Mouse (Mus musculus) midbrain, embryonic 16.5 days (tissue): Measurements from ENCODE around the gene Shisa8. TPM values are rescaled to one million over a fixed set of nuclear protein-coding genes. Genes with fewer than 3 reads are reported as not detected.

ENCODE experiments used
- ATAC-seq: fragments of 200-750 bp; cut with Nextera tagmentation; 2 replicates; pipeline ENCODE4 v1.8.0; 2017; ENCODE audit warnings: moderate TSS enrichment
- H3K27ac ChIP-seq: fragments of 300-500 bp; sonication (generic); 2 replicates; pipeline ENCODE4 v1.5.1; 2014; ENCODE audit warnings: mild to moderate bottlenecking, low read length, mixed read lengths
- H3K27me3 ChIP-seq: fragments of 300-500 bp; sonication (generic); 2 replicates; pipeline ENCODE4 v1.6.1; 2014; ENCODE audit warnings: low read depth, low read length, mixed read lengths; ENCODE audit not compliant: control insufficient read depth, insufficient read depth
- H3K36me3 ChIP-seq: fragments of 300-500 bp; sonication (generic); 2 replicates; pipeline ENCODE4 v1.6.1; 2014; ENCODE audit warnings: mild to moderate bottlenecking, low read length, moderate library complexity, mixed read lengths; ENCODE audit not compliant: control insufficient read depth, insufficient read depth
- H3K4me1 ChIP-seq: fragments of 300-500 bp; sonication (generic); 2 replicates; pipeline ENCODE4 v1.6.1; 2014; ENCODE audit warnings: mild to moderate bottlenecking, low read length, mixed read lengths; ENCODE audit not compliant: control insufficient read depth, insufficient read depth
- H3K4me2 ChIP-seq: fragments of 300-500 bp; sonication (generic); 2 replicates; pipeline ENCODE4 v1.6.1; 2014; ENCODE audit warnings: mild to moderate bottlenecking, low read length, mixed read lengths
- H3K4me3 ChIP-seq: fragments of 300-500 bp; sonication (generic); 2 replicates; pipeline ENCODE4 v1.5.1; 2014; ENCODE audit warnings: low read depth, mild to moderate bottlenecking, low read length, moderate library complexity, mixed read lengths
- H3K9ac ChIP-seq: fragments of 300-500 bp; sonication (generic); 2 replicates; pipeline ENCODE4 v1.6.1; 2014; ENCODE audit warnings: low read depth, low read length, mixed read lengths
- H3K9me3 ChIP-seq: fragments of 300-500 bp; sonication (generic); replicated peaks from 2 replicates; pipeline ENCODE4 v1.6.1; 2014; ENCODE audit warnings: mild to moderate bottlenecking, low read length, mixed read lengths; ENCODE audit not compliant: control insufficient read depth, poor library complexity, severe bottlenecking
- WGBS: fragments of 180-500 bp; shearing (Covaris S2); extraction: QIAGEN DNeasy Blood & Tissue Kit; methylation state at CpG from one replicate; pipeline ENCODE4 v1.1.7; 2014; 5-methylcytosine and 5-hydroxymethylcytosine counted together
- polyA plus RNA-seq: library from polyadenylated mRNA; unstranded; fragments of >200 nt; fragmentation: Nextera tagmentation; extraction: Ambion mirVana; gene quantifications from 2 replicates; pipeline ENCODE4 v1.2.1, GENCODE M21; 2015

The Shisa8 gene
- polyA plus RNA-seq, 1 experiment from 2014 or later = 1.0 TPM

DNA sequence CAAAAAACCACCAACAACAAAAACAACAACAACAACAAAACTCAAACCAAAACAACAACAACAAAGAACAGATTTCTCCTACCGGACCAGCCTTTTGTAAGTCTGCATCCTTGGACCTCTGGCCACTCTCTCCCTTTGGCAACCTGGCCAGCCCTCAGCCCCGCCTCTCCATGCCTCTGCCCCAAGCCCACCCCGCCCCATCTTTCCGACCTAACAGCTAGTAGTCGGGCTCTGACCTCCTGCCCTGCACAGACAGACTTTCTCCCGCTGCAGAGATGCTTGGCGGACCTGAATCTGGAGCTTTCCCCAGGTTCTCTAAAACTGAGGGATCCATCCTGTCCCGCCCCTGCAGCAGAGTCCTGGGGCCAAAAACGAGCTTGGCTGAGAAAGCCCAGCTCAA, 5.4 kb upstream of the Shisa8 start:
- Histone ChIP-seq H3K9ac (no peak overlapping the region), H3K27ac (no peak overlapping the region), H3K36me3 (no peaks in the 10 kb centered on the region), H3K4me1 (peaks cover 5% of the 10 kb centered on the region; the same call in 1 of the 2 replicates), H3K27me3 (peaks cover 28% of the 10 kb centered on the region), H3K4me3 (no peak overlapping the region), H3K9me3 (no peaks in the 10 kb centered on the region), H3K4me2 (no peak overlapping the region)
- WGBS = 35% methylated on average over 9 of the region's 9 CpGs
- ATAC-seq = no peak

DNA sequence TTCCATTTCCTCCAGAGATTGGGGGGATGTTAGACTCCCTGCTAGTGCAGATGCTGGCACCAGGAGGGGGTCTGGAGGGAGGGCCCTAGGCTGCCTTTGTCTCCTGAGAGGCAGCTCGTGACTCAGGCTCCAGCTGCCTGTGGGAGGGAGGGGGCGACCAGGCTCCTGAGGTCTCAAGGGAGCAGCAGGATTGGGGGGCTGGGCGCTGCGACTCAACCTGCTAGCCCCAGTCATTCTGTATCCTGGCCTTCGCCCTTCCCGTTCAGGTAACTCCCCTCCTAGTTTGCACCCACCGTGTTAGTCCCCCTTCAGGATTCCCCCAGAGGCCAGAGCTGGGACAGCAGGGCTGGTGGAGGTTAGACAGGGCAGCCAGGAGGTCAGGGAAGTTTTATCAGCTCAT, 4.4 kb upstream of the Shisa8 start:
- no peak overlapping the region for H3K27ac ChIP-seq
- H3K4me3 ChIP-seq = no peak overlapping the region
- no peaks in the 10 kb centered on the region for H3K9me3 ChIP-seq
- peaks cover 13% of the 10 kb centered on the region for H3K4me1 ChIP-seq
- H3K9ac ChIP-seq = no peak overlapping the region
- WGBS = 6% methylated on average over 7 of the region's 7 CpGs
- H3K27me3 ChIP-seq = peaks cover 37% of the 10 kb centered on the region
- no peak for ATAC-seq
- no peaks in the 10 kb centered on the region for H3K36me3 ChIP-seq
- no peak overlapping the region for H3K4me2 ChIP-seq

DNA sequence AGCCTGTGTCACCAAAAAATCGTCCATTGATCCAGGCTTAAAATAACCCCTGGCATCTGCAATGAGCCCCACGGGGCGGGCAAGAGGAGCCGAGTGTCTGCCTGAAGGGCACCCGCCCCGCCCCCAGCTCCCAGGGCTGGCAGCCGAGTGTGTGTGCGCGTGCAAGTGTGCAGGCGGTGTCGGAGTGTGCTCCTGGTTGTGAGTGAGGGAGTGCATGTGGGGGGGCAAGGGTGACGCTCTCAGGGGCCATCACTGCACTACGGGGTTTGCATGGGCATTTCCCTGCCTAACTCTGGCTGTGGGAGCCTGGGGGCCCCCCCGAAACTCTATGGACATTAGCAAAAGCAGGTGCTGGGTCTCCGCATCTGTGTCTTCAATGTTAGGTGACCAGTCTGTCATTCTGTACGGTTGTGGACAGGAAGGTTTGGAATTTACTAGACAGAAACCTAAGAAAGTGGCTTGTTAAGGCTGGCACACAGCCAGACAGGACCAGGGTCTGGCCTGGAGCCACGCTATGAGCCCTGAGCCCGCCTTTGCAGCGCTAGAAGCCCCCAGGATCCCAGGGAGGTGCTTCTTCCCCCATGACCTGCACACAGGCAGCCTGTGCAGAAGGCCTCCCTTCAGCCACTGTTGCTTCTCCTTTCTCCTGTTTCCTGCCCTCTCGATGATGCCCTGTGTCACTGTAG, 3.7 kb upstream of the Shisa8 start:
- H3K9me3 ChIP-seq = no peaks in the 10 kb centered on the region
- WGBS = 43% methylated on average over 20 of the region's 20 CpGs
- no peaks in the 10 kb centered on the region for H3K36me3 ChIP-seq

DNA sequence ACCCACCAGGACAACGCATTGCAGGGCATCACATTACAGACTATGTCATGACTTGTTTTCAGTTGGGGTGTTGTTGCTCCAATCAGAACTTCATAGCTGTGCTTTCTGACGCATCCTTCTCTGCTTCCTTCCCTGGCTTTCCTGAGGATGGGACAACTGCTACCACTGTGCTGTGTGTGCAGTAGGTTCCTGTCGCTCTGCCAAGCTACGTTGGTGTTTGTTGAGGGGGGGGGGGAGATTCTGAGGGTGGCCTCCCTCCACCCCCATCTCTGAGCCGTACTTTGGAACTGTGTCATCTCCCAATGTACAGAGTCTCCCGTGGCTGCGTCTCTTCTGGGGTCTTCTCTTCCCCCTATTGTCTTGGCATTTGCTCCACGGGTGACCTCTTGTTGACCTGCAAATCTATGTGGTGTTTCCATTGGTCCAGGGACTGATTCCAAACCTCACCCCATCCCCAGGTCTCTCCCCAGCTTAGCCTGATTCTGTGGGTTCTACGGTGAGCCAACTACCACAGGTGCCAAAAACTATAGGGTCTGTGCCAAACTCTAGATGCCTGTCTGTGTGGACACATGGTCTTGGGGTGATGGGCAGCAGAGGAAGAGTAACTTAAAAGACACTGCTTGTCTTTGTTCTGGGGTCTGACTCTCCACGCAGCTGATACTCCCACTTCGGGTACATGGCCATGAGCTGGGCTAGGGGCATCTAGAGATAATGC, 2.9 kb upstream of the Shisa8 start:
- Histone ChIP-seq H3K27me3 (peaks cover 51% of the 10 kb centered on the region), H3K36me3 (no peaks in the 10 kb centered on the region), H3K4me3 (no peak overlapping the region), H3K9ac (no peak overlapping the region), H3K27ac (no peak overlapping the region), H3K4me2 (no peak overlapping the region), H3K9me3 (no peaks in the 10 kb centered on the region), H3K4me1 (peaks cover 20% of the 10 kb centered on the region)
- ATAC-seq = no peak
- WGBS = 36% methylated on average over 11 of the region's 11 CpGs

More for the DNA sequence above, 3.7 kb upstream of the Shisa8 start:
- H3K4me2 ChIP-seq = no peak overlapping the region
- ATAC-seq = no peak
- H3K27ac ChIP-seq = no peak overlapping the region
- no peak overlapping the region for H3K4me3 ChIP-seq
- peaks cover 44% of the 10 kb centered on the region for H3K27me3 ChIP-seq
- H3K9ac ChIP-seq = no peak overlapping the region
- H3K4me1 ChIP-seq = peaks cover 20% of the 10 kb centered on the region

DNA sequence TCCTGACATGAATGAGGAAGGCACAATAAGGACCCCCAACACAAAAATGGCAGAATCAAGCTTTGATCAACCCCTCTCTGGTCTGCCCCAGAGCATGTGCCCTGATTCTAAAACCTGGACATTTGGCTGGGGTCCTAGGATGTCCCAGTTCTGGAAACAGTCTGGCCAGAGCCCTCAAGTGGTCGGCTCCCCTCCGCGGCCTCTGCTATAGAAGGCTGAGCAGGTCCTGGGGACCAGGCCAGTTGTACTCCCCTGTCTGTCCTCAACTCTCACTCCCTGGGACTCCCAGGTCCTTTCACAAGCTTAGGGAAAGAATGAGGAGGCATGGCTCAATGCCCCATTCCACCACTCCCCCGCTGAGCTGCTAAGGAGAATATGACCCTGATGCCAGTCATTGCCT, 607 bp upstream of the Shisa8 start:
- no peak overlapping the region; the same call in 1 of the 2 replicates for H3K4me2 ChIP-seq
- H3K4me3 ChIP-seq = no peak overlapping the region
- H3K27me3 ChIP-seq = peaks cover 64% of the 10 kb centered on the region
- WGBS = 5% methylated on average over 4 of the region's 4 CpGs
- ATAC-seq = no peak
- no peak overlapping the region for H3K27ac ChIP-seq
- no peak overlapping the region for H3K9ac ChIP-seq
- H3K4me1 ChIP-seq = peaks cover 20% of the 10 kb centered on the region
- no peaks in the 10 kb centered on the region for H3K36me3 ChIP-seq
- H3K9me3 ChIP-seq = no peaks in the 10 kb centered on the region

DNA sequence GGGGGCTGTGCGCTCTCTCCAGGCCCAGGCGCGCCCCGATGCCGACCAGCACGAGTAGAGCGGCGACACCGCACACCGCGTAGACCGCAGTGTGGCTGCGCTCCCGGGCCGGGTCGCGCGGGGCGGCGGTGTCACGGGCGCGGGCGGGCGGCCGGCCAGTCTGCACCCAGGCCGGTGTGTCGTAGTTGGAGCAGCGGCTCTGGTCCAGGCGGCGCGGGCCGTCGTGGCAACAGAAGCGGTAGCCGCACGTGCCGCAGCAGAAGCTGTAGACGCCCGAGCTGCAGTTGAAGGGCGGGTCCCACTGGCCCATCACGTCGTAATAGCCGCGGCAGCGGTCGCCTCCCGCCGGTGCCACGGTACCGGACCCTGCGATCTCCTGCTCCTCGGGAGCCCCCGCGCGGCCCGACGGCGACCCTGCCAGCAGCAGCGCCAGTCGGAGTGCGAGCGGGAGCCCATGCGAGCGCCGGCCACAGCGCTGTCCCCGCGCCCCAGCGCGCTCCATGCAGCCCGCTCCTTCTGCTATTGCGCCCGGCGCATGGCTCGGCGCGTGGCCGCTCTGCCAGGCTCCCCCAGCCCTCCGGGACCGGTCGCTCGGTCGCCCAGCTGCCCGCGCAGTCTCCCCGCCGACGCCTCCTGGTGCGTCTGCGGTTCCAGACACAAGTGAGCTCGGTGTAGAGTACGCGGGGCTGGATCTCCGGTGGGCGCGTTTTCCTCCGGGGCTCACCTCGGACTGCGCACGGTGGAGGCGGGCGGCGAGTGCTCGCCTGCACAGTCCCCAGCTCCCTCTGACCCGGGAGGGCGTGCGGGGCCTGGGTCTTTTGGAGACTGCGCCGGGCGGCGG, 484 bp downstream of the Shisa8 start:
- under 1% methylated on average over 86 of the region's 112 CpGs for WGBS
- Histone ChIP-seq H3K27ac (no peak overlapping the region), H3K4me3 (peak overlapping the region; percentile 46), H3K4me2 (peak overlapping the region; percentile 67), H3K4me1 (peaks cover 26% of the 10 kb centered on the region), H3K27me3 (peaks cover 64% of the 10 kb centered on the region), H3K36me3 (no peaks in the 10 kb centered on the region), H3K9me3 (no peaks in the 10 kb centered on the region), H3K9ac (peak overlapping the region; percentile 54)
- peak; percentile 47 for ATAC-seq

DNA sequence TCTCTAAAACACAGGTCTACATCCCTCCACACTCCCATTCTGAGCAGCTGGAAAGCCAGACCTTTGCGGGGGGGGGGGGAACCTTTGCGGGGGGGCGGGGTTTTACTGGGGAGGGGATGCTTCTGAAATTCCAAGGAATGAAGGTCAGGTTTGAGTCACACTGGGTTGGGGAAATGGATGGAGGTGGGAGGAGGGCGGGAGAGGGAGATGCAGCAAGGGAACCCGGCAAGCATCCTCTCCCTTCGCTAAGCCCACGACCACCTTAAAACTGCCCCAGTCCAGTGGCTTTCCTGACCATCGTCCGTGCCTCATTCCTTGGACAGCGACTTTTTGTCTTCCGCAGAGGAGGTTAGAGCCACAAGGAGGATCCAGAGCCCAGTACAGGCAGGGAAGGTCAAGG, 1.3 kb downstream of the Shisa8 start:
- peaks cover 28% of the 10 kb centered on the region for H3K4me1 ChIP-seq
- H3K27me3 ChIP-seq = peaks cover 63% of the 10 kb centered on the region
- peak overlapping the region; percentile 46; the same call in 1 of the 2 replicates for H3K4me3 ChIP-seq
- H3K27ac ChIP-seq = no peak overlapping the region
- ATAC-seq = no peak
- peak overlapping the region; percentile 67 for H3K4me2 ChIP-seq
- H3K36me3 ChIP-seq = no peaks in the 10 kb centered on the region
- no peak overlapping the region for H3K9ac ChIP-seq
- H3K9me3 ChIP-seq = no peaks in the 10 kb centered on the region
- WGBS = under 1% methylated on average over 11 of the region's 11 CpGs

DNA sequence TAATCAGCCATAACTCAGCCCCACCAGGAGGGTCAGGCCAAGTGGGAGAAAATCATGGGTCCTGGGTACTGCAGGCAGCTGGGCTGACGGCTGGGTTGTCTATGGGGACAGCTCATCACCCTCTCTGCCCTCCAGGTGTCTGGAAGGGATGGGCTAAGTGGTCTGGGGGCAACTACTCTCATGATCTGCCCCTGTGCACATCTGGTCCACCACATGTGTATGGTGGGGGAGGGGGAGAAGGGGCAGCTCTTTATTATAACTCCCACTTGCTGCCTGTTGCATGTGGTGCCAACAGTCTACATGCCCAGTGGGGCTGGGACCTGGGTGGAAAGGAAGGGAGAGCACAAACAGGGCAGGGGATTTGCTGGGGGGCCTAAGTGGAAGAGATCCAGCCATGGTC, 1.8 kb downstream of the Shisa8 start:
- peaks cover 28% of the 10 kb centered on the region for H3K4me1 ChIP-seq
- peaks cover 63% of the 10 kb centered on the region for H3K27me3 ChIP-seq
- no peak for ATAC-seq
- no peak overlapping the region for H3K27ac ChIP-seq
- no peak overlapping the region for H3K4me2 ChIP-seq
- H3K9ac ChIP-seq = no peak overlapping the region
- H3K4me3 ChIP-seq = no peak overlapping the region
- no peaks in the 10 kb centered on the region for H3K36me3 ChIP-seq
- no peaks in the 10 kb centered on the region for H3K9me3 ChIP-seq
- WGBS = 36% methylated on average over 1 of the region's 1 CpGs
